Mouse (Mus musculus) gastrocnemius, postnatal 4 days (tissue): ENCODE measurements at regions not wholly inside any gene's neighbourhood (a gene's known extent, or its start where the extent isn't known, plus 50 kb on each side); places are given as distances from the start of the nearest gene placed in this dataset.
"Not testable (repeated sequence)": the region's sequence is repeated elsewhere in the genome, so short reads cannot be mapped to it uniquely, and the experiment has no call there.

Source experiments
- DNase-seq, 2 experiments: peaks; one replicate each; pipeline ENCODE4 v3.0.0; 2021 to 2022; ENCODE audit warnings: low spot score in 2 of 2, mixed read lengths in 2 of 2

DNA sequence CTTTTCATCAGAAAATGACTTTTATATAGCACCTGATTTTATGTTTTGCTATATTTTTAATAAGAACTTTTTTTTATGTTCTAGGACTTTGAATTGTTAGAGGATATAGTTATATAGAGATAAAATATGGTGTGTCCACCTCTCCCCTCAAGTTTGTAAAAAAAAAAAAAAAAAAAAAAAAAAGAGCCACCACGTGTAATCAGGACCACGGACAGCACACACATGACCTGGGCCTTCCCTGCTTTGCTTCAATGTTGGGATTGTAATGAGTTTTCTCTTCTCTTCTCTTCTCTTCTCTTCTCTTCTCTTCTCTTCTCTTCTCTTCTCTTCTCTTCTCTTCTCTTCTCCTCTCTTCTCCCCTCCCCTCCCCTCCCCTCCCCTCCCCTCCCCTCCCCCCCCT lies 78.5 kb downstream of the 1700010I14Rik start:
- DNase-seq: not testable (repeated sequence)

DNA sequence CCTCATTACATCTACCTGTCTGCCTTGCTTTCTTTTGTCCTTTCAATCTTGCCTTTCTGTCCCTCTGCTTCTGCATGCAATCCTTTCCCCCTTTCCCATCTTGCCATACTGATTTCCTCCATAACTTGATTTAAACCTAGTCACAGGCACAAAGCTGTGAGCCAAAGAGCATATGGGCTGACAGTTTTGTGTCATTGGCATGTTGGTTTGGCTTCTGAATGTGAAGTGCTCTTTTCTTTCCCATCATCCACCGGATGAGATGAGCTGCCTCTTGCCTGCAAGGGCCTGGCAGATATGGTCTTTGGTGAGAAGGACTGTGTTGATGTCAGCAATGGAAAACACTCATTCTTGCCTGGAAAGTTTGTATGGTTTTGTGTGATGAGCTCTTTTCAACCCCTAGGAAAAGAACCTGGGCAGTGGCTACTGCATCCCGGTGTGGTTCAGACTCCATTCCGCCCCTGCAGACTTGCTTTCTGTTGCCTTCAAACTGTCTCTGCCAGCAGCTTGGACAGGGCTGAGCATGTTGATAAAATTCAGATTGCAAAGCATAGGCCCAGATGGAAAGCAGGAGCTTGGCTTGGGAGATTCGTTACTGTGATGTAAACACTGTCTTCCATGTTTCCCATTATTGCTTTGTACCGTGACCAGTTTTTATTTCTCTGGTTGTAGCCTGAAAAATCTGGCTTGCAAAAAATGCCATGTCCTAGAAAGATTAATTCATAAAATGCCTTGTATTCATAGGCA lies 80.9 kb downstream of the 1700010I14Rik start:
- no peak for DNase-seq

DNA sequence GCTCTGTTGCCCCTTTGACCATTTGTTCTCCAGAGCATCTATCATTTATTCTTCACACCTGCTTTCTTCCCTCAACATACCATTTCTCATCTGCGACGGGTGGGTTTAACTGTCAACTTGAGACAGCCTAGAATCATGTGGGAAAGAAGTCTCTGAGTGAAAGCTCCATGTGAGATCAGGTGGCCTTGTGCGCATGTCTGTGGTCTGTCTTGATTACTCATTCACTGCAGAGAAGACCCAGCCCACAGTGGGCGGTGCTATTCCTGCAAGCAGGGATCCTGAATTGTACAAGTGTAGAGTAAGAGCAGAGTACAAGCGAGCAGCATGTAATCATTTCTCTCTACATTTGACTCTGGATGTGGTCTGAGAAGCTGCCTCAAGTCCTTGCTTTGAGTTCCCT lies 95.5 kb downstream of the 1700010I14Rik start:
- DNase-seq: no peak

DNA sequence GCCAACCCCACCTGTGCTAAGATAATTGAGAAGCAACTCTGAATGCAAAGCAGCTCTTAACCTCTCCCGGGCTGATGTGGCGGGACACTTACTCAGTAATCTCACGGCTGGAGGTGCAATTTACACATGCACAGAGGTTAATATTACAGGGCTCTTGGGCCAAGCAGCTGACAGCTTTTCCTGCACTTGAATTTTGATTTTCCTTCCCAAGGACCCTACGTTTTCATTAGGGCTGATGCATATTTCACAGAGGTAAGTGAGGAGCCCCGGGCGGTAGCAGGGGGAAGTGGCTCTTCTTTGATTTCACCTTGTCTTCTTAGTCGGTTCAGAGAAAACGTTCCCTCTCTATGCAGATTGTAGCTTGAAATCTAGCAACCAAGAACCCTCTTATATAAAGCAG lies 139.7 kb downstream of the 1700010I14Rik start:
- DNase-seq: no peak

DNA sequence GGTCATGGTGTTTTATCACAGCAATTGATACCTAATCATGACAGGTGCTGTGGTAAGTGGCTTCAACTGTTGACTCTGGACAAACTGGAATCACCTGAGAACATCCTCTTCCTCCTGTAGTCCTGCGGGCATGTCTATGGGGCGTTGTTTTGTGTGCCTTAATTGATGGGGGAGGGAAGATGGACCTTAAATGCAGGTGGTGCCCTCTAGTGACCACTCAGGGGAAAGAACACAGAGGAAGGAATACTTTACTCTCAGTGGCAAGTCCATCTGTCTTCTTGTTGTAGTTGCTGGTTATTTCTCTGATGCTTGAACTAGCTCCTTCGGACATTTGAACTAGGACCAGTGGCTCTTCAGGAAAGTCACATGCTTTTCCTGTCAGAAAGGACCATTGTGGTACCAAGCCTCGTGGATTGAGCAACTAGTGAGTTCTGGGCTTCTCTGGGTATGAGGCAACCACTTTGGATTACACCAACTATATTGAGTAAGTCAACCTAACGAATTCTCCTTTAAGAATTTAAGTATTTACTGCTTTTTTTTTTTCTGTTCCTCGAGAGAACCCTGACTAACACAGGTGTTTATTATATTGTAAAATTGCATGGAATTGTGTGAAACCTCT lies 157.6 kb downstream of the 1700010I14Rik start:
- no peak for DNase-seq

DNA sequence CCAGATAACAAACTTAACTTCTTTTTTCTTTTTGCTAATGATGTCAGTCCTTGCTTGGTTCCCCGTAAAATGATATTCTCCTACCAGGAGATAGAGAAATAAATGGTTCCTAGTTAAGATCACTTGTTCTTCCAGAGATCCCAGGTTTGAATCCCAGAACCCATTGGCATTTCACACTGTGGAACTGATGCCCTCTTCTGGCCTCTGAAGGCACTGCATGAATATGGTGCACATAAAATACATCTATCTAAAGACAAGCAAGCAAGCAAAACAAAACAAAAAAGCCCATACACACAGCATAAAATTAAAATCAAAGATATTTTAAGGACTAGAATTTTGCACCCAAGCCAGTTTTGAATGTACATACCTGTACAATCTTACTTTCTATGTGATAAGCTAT lies 162.5 kb downstream of the 1700010I14Rik start:
- DNase-seq: no peak

DNA sequence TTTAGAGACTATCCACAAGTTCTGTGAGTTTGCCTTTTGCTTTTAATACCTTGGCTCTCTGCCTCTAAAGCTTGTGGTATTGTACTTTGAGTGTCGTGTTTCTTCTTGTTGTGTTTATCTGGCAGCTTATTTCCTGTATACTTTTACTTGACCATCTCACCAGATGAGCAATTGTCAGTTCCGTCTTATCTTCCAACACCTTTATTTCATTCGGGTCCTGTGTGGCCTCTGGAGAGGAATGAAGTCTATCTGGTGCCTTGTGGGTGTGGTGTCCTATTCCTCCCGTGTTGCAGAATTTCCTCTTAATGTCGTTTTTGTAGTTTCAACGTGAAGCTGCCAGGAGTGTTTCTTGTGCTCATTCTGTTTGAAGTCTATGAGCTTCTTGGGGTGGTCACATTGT lies 174.0 kb downstream of the 1700010I14Rik start:
- DNase-seq: no peak

DNA sequence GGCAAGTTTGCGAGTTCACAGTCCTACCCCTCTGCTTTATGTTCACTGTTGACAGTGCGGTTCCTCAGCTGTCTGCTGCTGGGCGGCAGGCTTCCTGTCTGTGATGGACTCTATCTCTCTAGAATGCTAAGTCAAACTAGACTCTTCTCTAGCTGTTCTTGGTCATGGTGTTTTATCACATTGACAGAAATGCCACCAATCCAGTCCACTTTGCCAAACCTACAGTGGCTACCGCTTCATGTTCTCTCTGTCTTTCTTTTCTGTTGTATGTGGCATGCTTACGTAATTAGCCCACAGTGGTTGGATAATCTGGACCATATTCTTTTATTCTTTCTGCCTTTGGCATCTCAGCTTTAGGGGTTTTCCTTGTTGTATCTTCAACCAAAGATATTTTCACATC lies 174.5 kb downstream of the 1700010I14Rik start:
- no peak for DNase-seq

DNA sequence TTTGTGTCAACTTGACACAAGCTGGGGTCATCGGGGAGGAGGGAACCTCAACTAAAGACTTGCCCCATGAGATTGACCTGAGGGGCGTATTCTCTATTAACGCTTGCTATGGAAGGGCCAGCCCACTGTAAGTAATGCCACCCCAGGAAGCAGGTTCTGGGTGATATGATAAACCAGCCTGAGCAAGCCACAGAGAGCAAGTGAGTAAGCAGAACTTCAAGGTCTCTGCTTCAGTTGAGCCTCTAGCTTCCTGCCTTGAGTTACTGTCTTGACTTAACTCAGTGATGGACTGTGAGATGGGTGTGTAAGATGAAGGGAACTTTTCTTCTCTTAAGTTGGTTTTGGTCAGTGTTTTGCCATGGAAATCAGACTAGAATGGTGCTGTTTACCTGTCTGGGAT lies 175.2 kb downstream of the 1700010I14Rik start:
- no peak for DNase-seq

DNA sequence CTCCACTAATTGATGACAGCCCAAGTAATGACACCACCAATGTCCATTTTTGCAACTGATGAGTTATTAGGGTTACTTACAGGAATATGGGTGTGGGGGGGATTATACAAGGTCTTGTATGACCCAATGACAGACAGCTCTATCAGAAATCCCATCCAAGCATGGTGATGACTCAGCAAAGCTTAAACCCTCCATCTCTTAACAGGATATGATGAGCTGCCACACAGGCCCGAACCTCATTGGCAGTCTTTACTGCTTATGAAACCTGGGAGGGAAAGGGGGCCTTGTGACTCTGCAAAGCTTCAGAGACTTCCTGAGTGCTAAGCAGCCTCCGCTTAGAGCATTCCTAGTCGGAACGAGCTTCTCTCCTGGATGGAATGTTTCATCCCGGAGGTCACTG lies 176.4 kb downstream of the 1700010I14Rik start:
- DNase-seq: no peak

DNA sequence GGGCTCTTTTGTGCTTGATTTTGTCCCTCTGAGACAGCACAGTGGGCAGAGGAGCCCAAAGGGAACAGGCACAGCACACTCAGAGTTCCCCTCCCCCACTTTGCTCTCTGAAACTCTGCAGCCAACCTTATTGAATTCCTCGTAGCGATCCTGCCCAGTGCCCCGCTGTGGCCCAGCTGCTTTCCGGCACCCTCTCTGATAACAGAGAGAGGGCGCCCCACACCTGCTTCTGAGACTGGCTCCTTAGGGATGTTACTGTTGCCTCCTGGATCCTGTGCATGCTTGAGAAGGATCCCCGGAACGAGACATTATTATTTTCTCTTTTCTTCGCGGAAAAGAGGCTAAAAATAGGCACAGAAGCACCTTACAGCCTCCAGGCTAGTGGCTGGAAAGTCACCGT lies 179.0 kb downstream of the 1700010I14Rik start:
- DNase-seq: peak in 1 of 2 experiments; percentile 15

DNA sequence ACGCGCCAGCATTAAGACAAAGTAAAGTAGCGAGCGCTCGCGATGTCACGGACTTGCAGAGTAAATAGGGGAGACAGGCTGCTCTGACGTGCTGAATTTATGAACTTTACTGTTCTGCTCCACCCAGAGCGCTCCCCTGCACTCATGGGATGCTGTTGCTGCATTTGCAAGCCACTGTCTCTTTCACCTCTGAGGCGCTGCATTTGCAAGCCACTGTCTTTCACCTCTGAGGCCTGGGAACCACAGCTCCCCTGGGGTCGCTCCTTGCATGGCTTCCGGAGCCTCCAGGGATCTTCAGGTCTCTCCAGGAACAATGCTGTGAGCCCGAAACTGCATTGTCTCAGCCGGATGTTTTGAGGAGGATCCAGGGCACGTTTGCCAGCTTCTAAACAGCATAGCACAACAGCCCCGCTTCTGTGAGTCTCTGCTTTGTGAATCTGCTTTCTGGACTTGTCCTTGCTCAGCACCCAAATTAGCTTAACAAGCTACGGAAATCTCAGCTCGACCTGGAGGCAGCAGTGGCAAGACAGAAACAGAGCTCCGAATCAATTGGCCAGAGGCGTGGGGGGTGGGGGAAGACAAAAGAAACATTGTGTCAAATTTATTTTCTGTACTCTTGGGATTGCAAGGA lies 179.6 kb downstream of the 1700010I14Rik start:
- DNase-seq: peak in 1 of 2 experiments; percentile 11

DNA sequence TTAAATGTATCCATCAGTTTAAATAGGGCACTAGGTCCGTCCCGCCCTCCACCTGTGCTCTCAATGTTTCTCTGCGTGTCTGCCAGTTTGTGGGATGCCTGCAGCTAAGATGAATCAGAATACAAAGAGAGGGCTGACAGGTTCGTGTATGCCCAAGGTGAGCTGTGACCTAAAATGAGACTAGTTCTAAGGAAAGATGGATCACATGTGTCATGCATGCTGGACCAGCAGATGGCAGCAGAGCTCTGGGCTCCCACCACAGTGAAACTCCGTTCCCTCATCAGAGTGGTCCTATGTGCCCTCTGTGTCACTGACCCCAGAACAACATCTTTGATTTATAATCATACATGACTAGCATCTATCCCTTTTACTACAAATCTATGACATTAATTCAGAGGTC lies 180.3 kb downstream of the 1700010I14Rik start:
- DNase-seq: peak; percentile 39 to 72

DNA sequence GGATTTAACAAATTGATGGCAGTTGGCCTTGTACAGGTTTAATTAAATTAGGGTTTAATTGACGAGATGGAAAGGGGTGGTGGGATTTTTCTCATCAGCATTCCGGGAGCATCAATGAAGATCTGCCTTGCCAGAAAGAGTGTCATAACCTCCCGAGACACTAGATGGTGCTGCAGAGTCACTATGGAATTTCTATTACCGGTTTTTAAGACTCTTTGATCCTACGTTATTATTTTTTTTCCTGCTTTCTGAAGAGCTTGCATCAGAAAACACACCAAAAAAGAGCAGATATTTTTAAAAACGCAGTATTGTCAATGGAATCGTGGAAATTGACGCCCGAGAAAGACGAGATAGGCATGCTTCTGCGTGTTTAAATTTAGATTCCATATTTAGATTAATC lies 181.2 kb downstream of the 1700010I14Rik start:
- peak in 1 of 2 experiments; percentile 54 for DNase-seq

DNA sequence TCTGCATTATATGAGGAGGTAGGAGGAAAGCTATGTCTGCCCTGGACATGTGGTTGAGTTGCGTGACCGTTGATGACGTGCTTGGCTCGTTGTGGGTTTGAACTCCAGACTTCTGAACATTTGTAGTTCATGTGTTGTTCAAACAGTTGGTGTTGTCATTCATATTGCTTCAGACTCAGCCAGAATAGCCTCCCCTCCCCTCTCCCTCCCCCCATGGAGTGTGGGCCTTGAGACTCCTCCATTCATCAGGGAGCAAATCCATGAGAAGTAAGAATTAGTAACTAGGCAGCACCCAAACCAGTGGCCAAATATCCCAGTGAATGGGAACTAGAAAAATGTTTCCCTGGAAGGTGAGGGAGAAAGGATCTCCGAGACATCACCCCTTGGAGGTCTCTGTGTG lies 209.0 kb downstream of the 1700010I14Rik start:
- DNase-seq: no peak

DNA sequence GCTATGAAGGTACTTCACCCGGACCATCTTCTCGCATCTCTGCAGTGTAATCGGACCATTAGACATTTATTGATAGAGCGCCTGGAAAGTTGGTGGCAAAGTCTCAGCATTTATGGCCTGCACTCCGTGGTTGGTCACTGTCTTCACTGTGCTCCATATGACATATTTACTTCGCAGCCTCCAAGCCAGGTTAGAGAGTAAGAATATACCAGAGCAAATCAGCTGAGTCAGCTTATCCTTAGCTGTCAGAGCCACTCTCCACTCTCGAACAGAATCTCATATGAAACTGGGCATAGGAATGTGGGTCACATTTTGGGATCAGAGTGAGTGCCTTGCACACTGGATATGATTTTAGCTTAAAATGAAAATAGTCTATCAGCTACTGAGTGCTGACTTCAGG lies 212.3 kb downstream of the 1700010I14Rik start:
- DNase-seq: no peak

DNA sequence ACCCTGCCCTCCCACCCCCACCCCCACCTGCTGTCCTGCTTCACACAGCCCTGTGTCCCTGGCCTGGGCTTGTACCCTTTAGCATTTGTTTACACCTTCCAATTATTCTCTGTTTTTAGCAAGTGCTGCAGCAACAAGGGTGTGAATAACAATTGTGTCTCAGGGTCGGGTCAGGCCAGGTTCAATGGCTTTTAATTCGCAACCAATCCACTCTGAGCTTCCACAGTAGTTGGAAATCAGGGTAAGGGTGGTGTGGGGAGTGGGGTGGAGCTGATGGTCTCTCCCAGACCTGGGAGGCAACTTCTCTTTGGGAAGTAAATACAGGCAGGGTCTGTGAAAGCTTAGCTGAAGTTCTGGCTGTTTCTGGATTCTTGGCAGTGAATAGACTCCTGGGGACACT lies 214.4 kb downstream of the 1700010I14Rik start:
- no peak for DNase-seq

DNA sequence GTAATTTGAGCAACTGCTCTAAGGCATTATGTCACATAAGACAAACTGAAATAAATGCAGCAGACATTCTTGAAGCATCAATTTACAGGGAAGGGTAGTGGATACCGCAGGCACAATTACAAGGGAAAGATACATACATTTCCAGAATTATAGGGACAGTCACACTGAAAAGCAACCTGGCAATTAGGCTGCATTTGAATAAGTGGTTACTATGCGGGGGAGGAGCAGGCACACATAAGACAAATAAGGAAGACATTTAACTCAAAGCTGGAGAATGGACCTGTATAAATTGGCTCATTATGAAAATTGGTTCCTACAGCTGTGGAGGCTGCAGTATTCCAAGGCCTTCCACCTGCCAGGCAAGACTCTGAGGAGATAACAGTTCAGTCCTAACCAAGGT lies 211.2 kb upstream of the Gm17728 start:
- DNase-seq: no peak

DNA sequence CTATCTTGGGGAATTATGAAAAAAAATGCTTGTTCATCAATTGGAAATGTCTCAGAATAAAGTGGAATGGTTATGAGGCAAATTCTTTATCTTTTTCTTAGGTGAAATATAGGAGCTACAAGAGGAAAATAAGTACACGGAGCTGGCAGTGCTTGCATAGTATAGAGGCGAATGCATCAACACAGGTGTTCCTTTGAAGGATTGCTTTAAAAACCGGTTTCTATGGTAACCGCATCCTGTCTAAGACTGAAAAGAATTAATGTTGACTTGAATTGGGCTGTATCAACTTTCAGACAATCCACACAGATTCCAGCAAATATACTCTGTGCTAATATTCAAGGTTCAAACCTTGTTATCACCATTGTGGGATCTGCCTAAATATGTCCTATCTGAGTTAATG lies 198.8 kb upstream of the Gm17728 start:
- DNase-seq: no peak

DNA sequence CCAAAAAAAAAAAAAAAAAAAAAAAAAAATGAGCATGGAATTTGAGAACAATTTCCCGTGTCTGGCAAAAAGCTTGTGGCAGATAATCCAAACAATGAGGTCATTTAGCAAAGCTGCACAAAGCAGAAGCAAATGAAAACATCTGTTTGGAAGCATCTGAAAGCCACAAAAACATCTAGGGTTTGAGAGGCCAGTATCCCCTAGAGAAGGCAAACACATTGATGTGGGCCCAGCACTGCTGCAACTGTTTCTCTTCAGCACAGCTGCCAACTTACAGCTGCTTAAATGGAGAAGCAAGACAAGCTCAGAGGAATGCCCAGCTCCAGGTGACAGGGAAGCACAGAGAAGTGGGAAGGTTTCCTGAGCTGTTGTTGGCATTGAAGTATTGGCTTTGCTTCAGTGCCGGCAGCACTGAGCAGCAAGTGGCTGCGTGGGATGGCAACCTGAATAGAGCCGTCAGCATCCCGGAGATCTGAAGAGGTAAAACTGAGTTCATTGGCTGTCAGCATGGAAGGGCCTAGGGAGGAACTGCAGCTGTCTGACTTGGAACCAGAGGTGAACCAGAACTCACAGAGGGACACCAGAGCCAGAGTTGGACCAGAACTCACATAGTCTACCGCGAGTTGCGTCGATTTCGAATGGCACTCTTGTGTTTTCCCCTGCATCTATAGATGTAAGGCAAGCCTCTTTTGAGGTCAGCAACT lies 193.8 kb upstream of the Gm17728 start:
- DNase-seq: peak in 1 of 2 experiments; percentile 44

DNA sequence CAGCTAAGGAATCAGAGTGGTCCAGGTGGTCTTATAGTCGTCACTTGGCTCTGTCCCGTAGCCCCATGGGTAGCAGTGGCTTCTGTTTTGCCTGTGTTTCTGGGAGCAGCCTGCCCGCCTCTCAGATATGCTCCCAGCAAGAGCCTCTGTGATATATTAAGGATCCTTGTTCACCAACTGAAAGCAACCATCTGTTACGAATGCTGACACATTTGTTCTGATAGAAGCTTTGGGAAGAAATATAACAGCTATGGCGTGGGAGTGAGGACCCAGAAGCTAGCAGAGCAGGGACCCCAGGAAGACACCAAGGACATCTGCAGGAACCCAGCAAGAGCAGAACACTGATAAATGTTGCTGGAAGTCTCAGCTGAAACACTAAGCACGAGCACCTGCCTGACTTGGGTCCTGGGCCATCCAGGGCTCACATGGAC lies 186.7 kb upstream of the Gm17728 start:
- no peak for DNase-seq

DNA sequence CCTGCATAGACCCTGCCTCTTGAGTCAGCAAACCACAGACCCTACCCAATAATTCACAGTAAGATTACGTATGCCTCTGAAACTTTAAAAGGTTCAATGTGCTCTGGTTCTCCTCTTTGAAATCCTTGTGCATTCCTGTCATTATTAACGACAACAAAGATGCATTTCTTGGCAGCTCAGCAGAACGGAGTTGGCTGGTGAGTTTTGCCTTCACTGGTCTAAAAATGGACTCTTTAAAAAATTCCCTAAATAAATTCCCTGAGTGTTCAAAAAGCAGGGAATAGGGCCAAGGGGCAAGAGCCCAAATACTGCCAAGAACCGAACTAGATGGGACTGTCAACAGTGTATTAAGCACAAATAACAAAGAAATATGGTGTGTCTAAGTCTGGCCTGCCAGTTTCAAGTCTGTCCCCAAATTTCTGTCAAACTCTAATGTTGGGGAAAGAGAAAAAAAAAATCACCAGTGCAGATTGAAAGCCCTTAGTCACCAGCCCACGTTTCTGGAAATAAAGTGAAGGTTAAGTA lies 163.2 kb upstream of the Gm17728 start:
- DNase-seq: no peak
